Mouse (Mus musculus): ENCODE data around the gene Mpp6. TPM values are rescaled to one million over a fixed set of nuclear protein-coding genes. Genes with fewer than 3 reads are reported as not detected.

The Mpp6 gene
- 59.6 and 67.5 TPM in 2 replicates for polyA plus RNA-seq (2016; fragmentation: Nextera tagmentation; extraction: Ambion mirVana)

- WGBS, result 4% methylated on average over 64 of the region's 74 CpGs
Observed at GRCm38 (mm10) chr6:50109757-50110378, at the start of gene Mpp6. TSS of gene Mpp6 (plus strand) at chr6:50110241.

GRCm38 (mm10) chr6:50066172-50066571, 43.9 kb upstream of the Mpp6 start:
- Histone ChIP-seq H3K4me3 (no peak overlapping the region), H3K36me3 (no peaks in the 10 kb centered on the region), H3K4me2 (no peak overlapping the region), H3K9me3 (replicated peaks) (no peaks in the 10 kb centered on the region), H3K9ac (no peak overlapping the region), H3K27ac (ENCODE audit: poor library complexity, severe bottlenecking) (no peak overlapping the region), H3K27me3 (replicated peaks) (no peaks in the 10 kb centered on the region), H3K4me1 (replicated peaks) (no peaks in the 10 kb centered on the region)
- 79% methylated on average over 6 of the region's 6 CpGs for WGBS
- no peak for ATAC-seq (ENCODE audit: insufficient number of reproducible peaks, low FRiP score)

More at GRCm38 (mm10) chr6:50109757-50110378, at the start of gene Mpp6:
- H3K27me3 ChIP-seq (replicated peaks), result peaks cover 4% of the 10 kb centered on the region
- H3K9me3 ChIP-seq (replicated peaks), result no peaks in the 10 kb centered on the region
- H3K4me1 ChIP-seq (replicated peaks), result peaks cover 11% of the 10 kb centered on the region
- peak within 1 kb of the TSS; percentile 70 for H3K4me3 ChIP-seq
- H3K27ac ChIP-seq (ENCODE audit: poor library complexity, severe bottlenecking), result peak within 1 kb of the TSS; percentile 68
- H3K9ac ChIP-seq, result peak within 1 kb of the TSS; percentile 90
- peak; percentile 92 for ATAC-seq (ENCODE audit: insufficient number of reproducible peaks, low FRiP score)
- peak within 1 kb of the TSS; percentile 84 for H3K4me2 ChIP-seq
- H3K36me3 ChIP-seq, result no peaks in the 10 kb centered on the region

- Histone ChIP-seq H3K4me1 (replicated peaks) (no peaks in the 10 kb centered on the region), H3K27me3 (replicated peaks) (no peaks in the 10 kb centered on the region), H3K27ac (ENCODE audit: poor library complexity, severe bottlenecking) (no peak overlapping the region), H3K9ac (no peak overlapping the region), H3K4me3 (no peak overlapping the region), H3K9me3 (replicated peaks) (no peaks in the 10 kb centered on the region), H3K36me3 (no peaks in the 10 kb centered on the region), H3K4me2 (no peak overlapping the region)
- no peak for ATAC-seq (ENCODE audit: insufficient number of reproducible peaks, low FRiP score)
Observed at GRCm38 (mm10) chr6:50068490-50068889, 41.6 kb upstream of the Mpp6 start.

- Histone ChIP-seq H3K4me2 (no peak overlapping the region), H3K4me1 (replicated peaks) (no peaks in the 10 kb centered on the region), H3K27me3 (replicated peaks) (no peaks in the 10 kb centered on the region), H3K9me3 (replicated peaks) (no peaks in the 10 kb centered on the region), H3K4me3 (no peak overlapping the region), H3K27ac (ENCODE audit: poor library complexity, severe bottlenecking) (no peak overlapping the region), H3K9ac (no peak overlapping the region), H3K36me3 (no peaks in the 10 kb centered on the region)
- no peak for ATAC-seq (ENCODE audit: insufficient number of reproducible peaks, low FRiP score)
- WGBS, result 79% methylated on average over 3 of the region's 3 CpGs
Observed at GRCm38 (mm10) chr6:50075248-50075647, 34.8 kb upstream of the Mpp6 start.

- Histone ChIP-seq H3K9ac (no peak overlapping the region), H3K36me3 (no peaks in the 10 kb centered on the region), H3K9me3 (replicated peaks) (no peaks in the 10 kb centered on the region), H3K4me3 (no peak overlapping the region), H3K27ac (ENCODE audit: poor library complexity, severe bottlenecking) (no peak overlapping the region), H3K4me2 (no peak overlapping the region), H3K27me3 (replicated peaks) (no peaks in the 10 kb centered on the region), H3K4me1 (replicated peaks) (no peaks in the 10 kb centered on the region)
- no peak for ATAC-seq (ENCODE audit: insufficient number of reproducible peaks, low FRiP score)
- WGBS, result 79% methylated on average over 2 of the region's 2 CpGs
Observed at GRCm38 (mm10) chr6:50076473-50076872, 33.6 kb upstream of the Mpp6 start.

GRCm38 (mm10) chr6:50080431-50080830, 29.6 kb upstream of the Mpp6 start:
- H3K4me3 ChIP-seq, result no peak overlapping the region
- H3K9ac ChIP-seq, result no peak overlapping the region
- no peak overlapping the region for H3K27ac ChIP-seq (ENCODE audit: poor library complexity, severe bottlenecking)
- H3K4me1 ChIP-seq (replicated peaks), result no peaks in the 10 kb centered on the region
- no peaks in the 10 kb centered on the region for H3K36me3 ChIP-seq
- 81% methylated on average over 7 of the region's 7 CpGs for WGBS
- H3K4me2 ChIP-seq, result no peak overlapping the region
- no peak for ATAC-seq (ENCODE audit: insufficient number of reproducible peaks, low FRiP score)
- no peaks in the 10 kb centered on the region; the same call in 1 of the 2 replicates for H3K27me3 ChIP-seq (replicated peaks)
- no peaks in the 10 kb centered on the region for H3K9me3 ChIP-seq (replicated peaks)

GRCm38 (mm10) chr6:50085206-50085605, 24.8 kb upstream of the Mpp6 start:
- 66% methylated on average over 4 of the region's 4 CpGs for WGBS
- Histone ChIP-seq H3K27ac (ENCODE audit: poor library complexity, severe bottlenecking) (no peak overlapping the region), H3K4me3 (no peak overlapping the region)

GRCm38 (mm10) chr6:50089333-50089732, 20.7 kb upstream of the Mpp6 start:
- Histone ChIP-seq H3K27me3 (replicated peaks) (no peaks in the 10 kb centered on the region; the same call in 1 of the 2 replicates), H3K4me2 (no peak overlapping the region), H3K9ac (no peak overlapping the region), H3K4me3 (no peak overlapping the region), H3K9me3 (replicated peaks) (no peaks in the 10 kb centered on the region), H3K36me3 (no peaks in the 10 kb centered on the region), H3K4me1 (replicated peaks) (0 out of 2 replicates have a peak, but pooled peaks cover 4% of the 10 kb centered on the region), H3K27ac (ENCODE audit: poor library complexity, severe bottlenecking) (no peak overlapping the region)
- no peak for ATAC-seq (ENCODE audit: insufficient number of reproducible peaks, low FRiP score)
- WGBS, result 73% methylated on average over 5 of the region's 5 CpGs

More at GRCm38 (mm10) chr6:50085206-50085605, 24.8 kb upstream of the Mpp6 start:
- H3K27me3 ChIP-seq (replicated peaks), result no peaks in the 10 kb centered on the region; the same call in 1 of the 2 replicates
- ATAC-seq (ENCODE audit: insufficient number of reproducible peaks, low FRiP score), result no peak
- no peaks in the 10 kb centered on the region for H3K36me3 ChIP-seq
- no peak overlapping the region for H3K9ac ChIP-seq
- H3K4me2 ChIP-seq, result no peak overlapping the region
- 0 out of 2 replicates have a peak, but pooled peaks cover under 1% of the 10 kb centered on the region for H3K4me1 ChIP-seq (replicated peaks)
- H3K9me3 ChIP-seq (replicated peaks), result no peaks in the 10 kb centered on the region

- Histone ChIP-seq H3K4me2 (no peak overlapping the region), H3K27ac (ENCODE audit: poor library complexity, severe bottlenecking) (no peak overlapping the region), H3K4me1 (replicated peaks) (0 out of 2 replicates have a peak, but pooled peaks cover 4% of the 10 kb centered on the region), H3K4me3 (no peak overlapping the region), H3K36me3 (no peaks in the 10 kb centered on the region), H3K9me3 (replicated peaks) (no peaks in the 10 kb centered on the region), H3K27me3 (replicated peaks) (no peaks in the 10 kb centered on the region), H3K9ac (no peak overlapping the region)
- 43% methylated on average over 7 of the region's 7 CpGs for WGBS
- no peak for ATAC-seq (ENCODE audit: insufficient number of reproducible peaks, low FRiP score)
Observed at GRCm38 (mm10) chr6:50090221-50090620, 19.8 kb upstream of the Mpp6 start.

GRCm38 (mm10) chr6:50091462-50092154, 18.4 kb upstream of the Mpp6 start:
- Histone ChIP-seq H3K36me3 (no peaks in the 10 kb centered on the region), H3K27me3 (replicated peaks) (no peaks in the 10 kb centered on the region), H3K9me3 (replicated peaks) (no peaks in the 10 kb centered on the region), H3K27ac (ENCODE audit: poor library complexity, severe bottlenecking) (no peak overlapping the region), H3K4me3 (no peak overlapping the region), H3K4me1 (replicated peaks) (0 out of 2 replicates have a peak, but pooled peaks cover 4% of the 10 kb centered on the region), H3K4me2 (no peak overlapping the region), H3K9ac (no peak overlapping the region)
- no peak for ATAC-seq (ENCODE audit: insufficient number of reproducible peaks, low FRiP score)
- 69% methylated on average over 7 of the region's 7 CpGs for WGBS

GRCm38 (mm10) chr6:50109201-50109756, 762 bp upstream of the Mpp6 start:
- Histone ChIP-seq H3K4me2 (peak overlapping the region; percentile 84), H3K27ac (ENCODE audit: poor library complexity, severe bottlenecking) (0 out of 2 replicates have a peak overlapping the region, but pooled peaks have one; percentile 39), H3K9ac (peak overlapping the region; percentile 90), H3K4me3 (peak overlapping the region; percentile 70), H3K9me3 (replicated peaks) (no peaks in the 10 kb centered on the region), H3K4me1 (replicated peaks) (peaks cover 11% of the 10 kb centered on the region), H3K27me3 (replicated peaks) (peaks cover 4% of the 10 kb centered on the region), H3K36me3 (no peaks in the 10 kb centered on the region)
- no peak for ATAC-seq (ENCODE audit: insufficient number of reproducible peaks, low FRiP score)
- 5% methylated on average over 15 of the region's 15 CpGs for WGBS
